Mouse (Mus musculus): ENCODE results near the gene Apba2.

DNA sequence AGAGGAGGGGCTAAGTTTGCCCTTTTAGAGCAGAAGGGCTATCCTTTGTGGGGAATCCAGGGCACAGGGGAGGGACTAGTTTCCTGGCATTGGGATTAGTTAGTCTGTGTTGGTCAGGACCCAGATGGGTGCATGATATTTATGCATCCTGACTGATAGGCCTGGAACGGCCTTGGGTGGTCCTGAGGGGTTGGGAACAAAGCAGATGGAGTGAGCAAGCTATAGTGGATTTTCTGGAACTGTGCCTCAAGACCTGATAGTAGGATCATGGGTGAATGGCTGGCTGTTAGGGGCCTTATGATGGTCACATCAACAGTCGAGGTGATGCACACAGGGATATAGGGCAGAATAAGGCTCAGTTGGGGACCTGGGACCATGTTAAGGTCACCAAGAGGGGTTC, 8.4 kb downstream of the Apba2 start:
- no peak for TF ChIP-seq TAL1 (conservative IDR thresholded peaks at IDR 0.05; ENCODE audit: low read depth, low read length)
- no peak for TF ChIP-seq CTCF (IDR thresholded peaks at IDR 0.05; ENCODE audit: low read depth, low read length)
- TF ChIP-seq GATA1 (IDR thresholded peaks at IDR 0.05; ENCODE audit: borderline replicate concordance, low read length) = no peak

Measured in G1E (cell line).